Mouse (Mus musculus) forebrain, embryonic 12.5 days (tissue): ENCODE results near the gene Dmxl2. TPM values are rescaled to one million over a fixed set of nuclear protein-coding genes. Genes with fewer than 3 reads are reported as not detected.

Experiments
- ATAC-seq: fragments of 200-750 bp; cut with Nextera tagmentation; 2 replicates; pipeline ENCODE4 v1.8.0; 2017; ENCODE audit warnings: moderate TSS enrichment; ENCODE audit not compliant: low FRiP score
- H3K27ac ChIP-seq: fragments of 300-500 bp; sonication (generic); 2 replicates; pipeline ENCODE4 v1.5.1; 2016; ENCODE audit warnings: mild to moderate bottlenecking
- H3K27me3 ChIP-seq: fragments of 300-500 bp; sonication (generic); 2 replicates; pipeline ENCODE4 v1.6.1; 2016; ENCODE audit warnings: mild to moderate bottlenecking
- H3K36me3 ChIP-seq: fragments of 300-500 bp; sonication (generic); replicated peaks from 2 replicates; pipeline ENCODE4 v1.6.1; 2016; ENCODE audit warnings: mild to moderate bottlenecking
- H3K4me1 ChIP-seq: fragments of 300-500 bp; sonication (generic); 2 replicates; pipeline ENCODE4 v1.6.1; 2016
- H3K4me2 ChIP-seq: fragments of 300-500 bp; sonication (generic); 2 replicates; pipeline ENCODE4 v1.6.1; 2016; ENCODE audit warnings: mild to moderate bottlenecking, moderate library complexity
- H3K4me3 ChIP-seq: fragments of 300-500 bp; sonication (generic); replicated peaks from 2 replicates; pipeline ENCODE4 v1.5.1; 2016; ENCODE audit warnings: mild to moderate bottlenecking
- H3K9ac ChIP-seq: fragments of 300-500 bp; sonication (generic); 2 replicates; pipeline ENCODE4 v1.6.1; 2016; ENCODE audit warnings: mild to moderate bottlenecking
- H3K9me3 ChIP-seq: fragments of 300-500 bp; sonication (generic); 2 replicates; pipeline ENCODE4 v1.6.1; 2016
- WGBS: fragments of 180-500 bp; shearing (Covaris S2); methylation state at CpG from one replicate; pipeline ENCODE4 v1.1.7; 2016; 5-methylcytosine and 5-hydroxymethylcytosine counted together
- polyA plus RNA-seq: library from polyadenylated mRNA; unstranded; fragments of >200 nt; fragmentation: Nextera tagmentation; extraction: Ambion mirVana; gene quantifications from 2 replicates; pipeline ENCODE4 v1.2.1, GENCODE M21; 2016

Gene Dmxl2
- polyA plus RNA-seq, 1 experiment from 2014 or later: 21.0 TPM

GRCm38 (mm10) chr9:54439015-54439414 lies 62.4 kb downstream of the Dmxl2 start:
- Histone ChIP-seq H3K4me2 (no peak overlapping the region), H3K9ac (no peak overlapping the region), H3K9me3 (no peaks in the 10 kb centered on the region), H3K4me3 (no peak overlapping the region), H3K4me1 (no peaks in the 10 kb centered on the region), H3K27ac (no peak overlapping the region), H3K36me3 (no peaks in the 10 kb centered on the region), H3K27me3 (no peaks in the 10 kb centered on the region)
- 82% methylated on average over 6 of the region's 6 CpGs for WGBS
- no peak for ATAC-seq

GRCm38 (mm10) chr9:54438246-54438645 lies 63.2 kb downstream of the Dmxl2 start:
- no peak overlapping the region for H3K9ac ChIP-seq
- WGBS: 35% methylated on average over 2 of the region's 2 CpGs
- H3K27me3 ChIP-seq: no peaks in the 10 kb centered on the region
- H3K27ac ChIP-seq: no peak overlapping the region
- no peak overlapping the region for H3K4me3 ChIP-seq
- no peak overlapping the region for H3K4me2 ChIP-seq
- no peaks in the 10 kb centered on the region for H3K36me3 ChIP-seq
- no peak for ATAC-seq
- no peaks in the 10 kb centered on the region for H3K9me3 ChIP-seq
- no peaks in the 10 kb centered on the region for H3K4me1 ChIP-seq

GRCm38 (mm10) chr9:54416238-54416637 lies 85.2 kb downstream of the Dmxl2 start:
- WGBS: 91% methylated on average over 2 of the region's 2 CpGs
- no peak overlapping the region for H3K4me2 ChIP-seq

GRCm38 (mm10) chr9:54356756-54357155 lies 144.7 kb downstream of the Dmxl2 start:
- H3K27ac ChIP-seq: no peak overlapping the region
- no peaks in the 10 kb centered on the region for H3K4me1 ChIP-seq
- no peak overlapping the region for H3K4me2 ChIP-seq
- H3K4me3 ChIP-seq: no peak overlapping the region
- H3K9me3 ChIP-seq: no peaks in the 10 kb centered on the region
- H3K9ac ChIP-seq: no peak overlapping the region
- H3K27me3 ChIP-seq: no peaks in the 10 kb centered on the region
- 92% methylated on average over 7 of the region's 8 CpGs for WGBS
- no peak for ATAC-seq
- no peaks in the 10 kb centered on the region for H3K36me3 ChIP-seq

More at GRCm38 (mm10) chr9:54416238-54416637, 85.2 kb downstream of the Dmxl2 start:
- H3K27ac ChIP-seq: no peak overlapping the region
- no peaks in the 10 kb centered on the region for H3K27me3 ChIP-seq
- no peaks in the 10 kb centered on the region for H3K9me3 ChIP-seq
- H3K9ac ChIP-seq: no peak overlapping the region
- ATAC-seq: no peak
- H3K4me1 ChIP-seq: no peaks in the 10 kb centered on the region
- H3K36me3 ChIP-seq: no peaks in the 10 kb centered on the region
- H3K4me3 ChIP-seq: no peak overlapping the region

GRCm38 (mm10) chr9:54342026-54342425 lies 159.4 kb downstream of the Dmxl2 start:
- Histone ChIP-seq H3K27ac (no peak overlapping the region), H3K9me3 (no peaks in the 10 kb centered on the region), H3K36me3 (no peaks in the 10 kb centered on the region), H3K4me3 (no peak overlapping the region), H3K9ac (no peak overlapping the region), H3K27me3 (no peaks in the 10 kb centered on the region), H3K4me2 (no peak overlapping the region), H3K4me1 (no peaks in the 10 kb centered on the region)
- WGBS: 75% methylated on average over 7 of the region's 7 CpGs
- ATAC-seq: no peak

- Histone ChIP-seq H3K4me1 (peaks cover 9% of the 10 kb centered on the region), H3K4me2 (no peak overlapping the region), H3K27ac (no peak overlapping the region), H3K9ac (no peak overlapping the region), H3K36me3 (no peaks in the 10 kb centered on the region), H3K9me3 (no peaks in the 10 kb centered on the region), H3K27me3 (no peaks in the 10 kb centered on the region), H3K4me3 (no peak overlapping the region)
- 43% methylated on average over 6 of the region's 6 CpGs for WGBS
- peak; percentile 69; the same call in 1 of the 2 replicates for ATAC-seq
These were observed 164.8 kb downstream of the Dmxl2 start for GRCm38 (mm10) chr9:54336532-54337144.

- Histone ChIP-seq H3K27me3 (no peaks in the 10 kb centered on the region), H3K27ac (no peak overlapping the region), H3K9ac (no peak overlapping the region), H3K4me2 (peak overlapping the region; percentile 8; the same call in 1 of the 2 replicates), H3K4me1 (peaks cover 9% of the 10 kb centered on the region), H3K36me3 (no peaks in the 10 kb centered on the region), H3K9me3 (no peaks in the 10 kb centered on the region), H3K4me3 (no peak overlapping the region)
- ATAC-seq: peak; percentile 36; the same call in 1 of the 2 replicates
- WGBS: 21% methylated on average over 12 of the region's 12 CpGs
These were observed 165.8 kb downstream of the Dmxl2 start for GRCm38 (mm10) chr9:54335582-54335981.

- ATAC-seq: no peak
- H3K36me3 ChIP-seq: no peaks in the 10 kb centered on the region
- WGBS: 92% methylated on average over 7 of the region's 7 CpGs
- no peak overlapping the region for H3K9ac ChIP-seq
- peaks cover 6% of the 10 kb centered on the region; the same call in 1 of the 2 replicates for H3K4me1 ChIP-seq
- H3K4me2 ChIP-seq: no peak overlapping the region
- H3K27me3 ChIP-seq: 0 out of 2 replicates have a peak, but pooled peaks cover 4% of the 10 kb centered on the region
- no peaks in the 10 kb centered on the region for H3K9me3 ChIP-seq
- no peak overlapping the region for H3K27ac ChIP-seq
- no peak overlapping the region for H3K4me3 ChIP-seq
These were observed 172.2 kb downstream of the Dmxl2 start for GRCm38 (mm10) chr9:54329201-54329600.

GRCm38 (mm10) chr9:54323456-54323855 lies 178.0 kb downstream of the Dmxl2 start:
- H3K36me3 ChIP-seq: no peaks in the 10 kb centered on the region
- H3K9ac ChIP-seq: no peak overlapping the region
- H3K27ac ChIP-seq: no peak overlapping the region
- WGBS: 42% methylated on average over 8 of the region's 8 CpGs
- H3K4me1 ChIP-seq: peaks cover 1% of the 10 kb centered on the region; the same call in 1 of the 2 replicates
- H3K9me3 ChIP-seq: no peaks in the 10 kb centered on the region
- no peak overlapping the region for H3K4me3 ChIP-seq
- H3K4me2 ChIP-seq: no peak overlapping the region
- 0 out of 2 replicates have a peak, but pooled peaks cover 4% of the 10 kb centered on the region for H3K27me3 ChIP-seq
- ATAC-seq: 0 out of 2 replicates have a peak, but pooled peaks have one; percentile 44

- no peaks in the 10 kb centered on the region for H3K36me3 ChIP-seq
- no peaks in the 10 kb centered on the region for H3K9me3 ChIP-seq
- H3K4me3 ChIP-seq: no peak overlapping the region
- H3K9ac ChIP-seq: no peak overlapping the region
- WGBS: 83% methylated on average over 9 of the region's 9 CpGs
- no peak for ATAC-seq
- H3K27ac ChIP-seq: no peak overlapping the region
- no peaks in the 10 kb centered on the region for H3K4me1 ChIP-seq
- no peaks in the 10 kb centered on the region for H3K27me3 ChIP-seq
- no peak overlapping the region for H3K4me2 ChIP-seq
These were observed 185.1 kb downstream of the Dmxl2 start for GRCm38 (mm10) chr9:54316363-54316762.

Other genes starting within 250 kb of the Dmxl2 start
- not detected in 2 replicates for gene Cyp19a1, start 233.5 kb downstream of the Dmxl2 start, polyA plus RNA-seq
- 0.09 and 0.13 TPM in 2 replicates for gene Gldn, start 215.1 kb downstream of the Dmxl2 start, polyA plus RNA-seq
- 0.09 TPM in 1 of 2 replicates, not detected in the other for gene Sh2d7, start 37.4 kb upstream of the Dmxl2 start, polyA plus RNA-seq
- gene Cib2, start 58.6 kb upstream of the Dmxl2 start, polyA plus RNA-seq: 19.1 and 20.2 TPM in 2 replicates
- gene Idh3a, start 84.7 kb upstream of the Dmxl2 start, polyA plus RNA-seq: 109 and 122 TPM in 2 replicates
- gene Acsbg1, start 160.2 kb upstream of the Dmxl2 start, polyA plus RNA-seq: 14.9 and 22.6 TPM in 2 replicates
- gene Dnaja4, start 197.2 kb upstream of the Dmxl2 start, polyA plus RNA-seq: 2.8 and 3.1 TPM in 2 replicates
- gene Wdr61, start 232.9 kb upstream of the Dmxl2 start, polyA plus RNA-seq: 140 and 142 TPM in 2 replicates